Mouse (Mus musculus): ENCODE measurements around the gene Srpr. TPM values are rescaled to one million over a fixed set of nuclear protein-coding genes. Genes with fewer than 3 reads are reported as not detected.

The Srpr gene
- polyA plus RNA-seq, 1 experiment: 11.2 TPM

DNA sequence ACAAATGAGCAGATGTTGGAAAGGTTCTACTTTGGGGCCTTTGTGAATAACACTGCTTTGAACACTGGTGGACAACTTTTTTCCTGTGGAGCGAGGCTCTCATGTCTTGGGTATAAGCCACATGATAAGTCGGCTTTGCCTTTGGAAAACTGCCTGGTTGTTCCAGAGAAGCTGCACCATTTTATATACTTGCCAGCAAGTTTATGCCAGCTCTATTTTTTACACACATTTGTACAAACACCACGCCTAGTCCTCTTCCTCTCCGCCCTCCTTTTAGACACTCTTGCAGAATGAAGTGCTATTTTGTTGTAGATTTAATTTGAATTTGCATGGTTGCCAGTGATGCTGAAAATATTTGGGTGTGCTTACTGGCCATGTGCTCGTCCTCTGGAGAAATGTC lies 93.5 kb downstream of the Srpr start:
- no peaks in the 10 kb centered on the region for H3K4me1 ChIP-seq
- TF ChIP-seq GATA1 (IDR thresholded peaks at IDR 0.05; ENCODE audit: borderline replicate concordance, low read length) (no peak), FLI1 (IDR thresholded peaks at IDR 0.05; ENCODE audit: low read length) (no peak)
- H3K4me3 ChIP-seq (replicated peaks): no peak overlapping the region

More for the DNA sequence above, 93.5 kb downstream of the Srpr start:
- Histone ChIP-seq H3K9me3 (peaks cover 6% of the 10 kb centered on the region), H3K27me3 (replicated peaks) (peaks cover 6% of the 10 kb centered on the region), H3K36me3 (replicated peaks; ENCODE audit: low read length) (no peaks in the 10 kb centered on the region)

Other genes starting within 250 kb of the Srpr start
- gene St3gal4, start 80.9 kb upstream of the Srpr start, polyA plus RNA-seq (2012; ENCODE audit: insufficient read depth, low replicate concordance): 13.7 and 16.5 TPM in 2 replicates
- gene Dcps, start 24.1 kb upstream of the Srpr start, polyA plus RNA-seq (2012; ENCODE audit: insufficient read depth, low replicate concordance): 78.0 and 88.3 TPM in 2 replicates
- gene Tirap, start 116 bp downstream of the Srpr start, polyA plus RNA-seq (2012; ENCODE audit: insufficient read depth, low replicate concordance): 1.9 and 9.9 TPM in 2 replicates
- 4.1 and 7.4 TPM in 2 replicates for gene Foxred1, start 10.9 kb downstream of the Srpr start, polyA plus RNA-seq (2012; ENCODE audit: insufficient read depth, low replicate concordance)
- 3.5 TPM in 1 of 2 replicates, not detected in the other for gene Fam118b, start 67.6 kb downstream of the Srpr start, polyA plus RNA-seq (2012; ENCODE audit: insufficient read depth, low replicate concordance)
- gene Rpusd4, start 67.7 kb downstream of the Srpr start, polyA plus RNA-seq (2012; ENCODE audit: insufficient read depth, low replicate concordance): 0.49 TPM in 1 of 2 replicates, not detected in the other
- gene Cdon, start 221.0 kb downstream of the Srpr start, polyA plus RNA-seq (2012; ENCODE audit: insufficient read depth, low replicate concordance): not detected in 2 replicates

Measured in megakaryocyte, embryonic 14.5 days (primary cell).